Mouse (Mus musculus): ENCODE data around the gene Vegfa.
"Not testable (repeated sequence)": the region's sequence is repeated elsewhere in the genome, so short reads cannot be mapped to it uniquely, and the experiment has no call there.

The Vegfa gene

GRCm38 (mm10) chr17:45996921-45997444 lies 35.2 kb downstream of the Vegfa start:
- DNase-seq (ENCODE audit: low spot score in 2 of 2): no peak

DNA sequence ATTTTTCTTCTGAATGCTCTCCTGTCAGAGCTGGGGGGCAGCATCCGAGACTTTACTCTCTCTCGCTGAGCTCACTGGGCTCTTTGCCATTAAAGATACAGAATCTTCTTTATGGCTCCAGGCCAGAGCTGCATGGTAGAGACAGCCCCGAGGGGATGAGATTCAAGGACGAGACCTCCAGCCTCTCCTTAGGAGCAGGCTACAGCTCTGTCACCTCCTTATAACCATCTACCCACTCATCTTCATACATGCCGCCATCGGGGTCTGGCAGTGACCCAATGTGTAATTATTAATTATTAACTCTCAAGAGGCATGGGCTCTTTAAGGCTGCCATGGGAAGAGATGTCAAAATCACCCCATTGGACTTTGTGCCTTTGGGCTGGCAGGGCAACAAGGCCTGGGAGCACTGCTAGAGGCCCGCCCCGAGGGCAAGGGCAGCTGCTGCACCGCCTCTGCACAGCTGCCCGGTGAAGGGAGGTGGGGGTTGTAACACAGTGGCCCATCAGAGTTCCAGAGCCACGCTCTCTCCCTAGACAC lies 37.8 kb downstream of the Vegfa start:
- no peak for DNase-seq (ENCODE audit: low spot score in 2 of 2)

GRCm38 (mm10) chr17:45986915-45987314 lies 45.3 kb downstream of the Vegfa start:
- DNase-seq (ENCODE audit: low spot score in 2 of 2): no peak

- DNase-seq (ENCODE audit: low spot score in 2 of 2): no peak
Observed at GRCm38 (mm10) chr17:45986374-45986773, 45.8 kb downstream of the Vegfa start.

DNA sequence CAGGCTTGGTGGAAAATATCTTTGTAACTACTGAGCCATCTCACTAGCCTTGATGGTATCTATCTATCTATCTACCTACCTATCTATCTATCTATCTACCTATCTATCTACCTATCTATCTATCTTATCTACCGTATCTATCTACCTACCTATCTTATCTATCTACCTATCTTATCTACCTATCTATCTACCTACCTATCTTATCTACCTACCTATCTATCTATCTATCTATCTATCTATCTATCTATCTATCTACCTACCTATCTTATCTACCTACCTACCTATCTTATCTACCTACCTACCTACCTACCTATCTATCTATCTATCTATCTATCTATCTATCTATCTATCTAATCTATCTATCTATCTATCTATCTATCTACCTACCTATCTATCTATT lies 49.0 kb downstream of the Vegfa start:
- DNase-seq (ENCODE audit: low spot score in 2 of 2): not testable (repeated sequence)

DNA sequence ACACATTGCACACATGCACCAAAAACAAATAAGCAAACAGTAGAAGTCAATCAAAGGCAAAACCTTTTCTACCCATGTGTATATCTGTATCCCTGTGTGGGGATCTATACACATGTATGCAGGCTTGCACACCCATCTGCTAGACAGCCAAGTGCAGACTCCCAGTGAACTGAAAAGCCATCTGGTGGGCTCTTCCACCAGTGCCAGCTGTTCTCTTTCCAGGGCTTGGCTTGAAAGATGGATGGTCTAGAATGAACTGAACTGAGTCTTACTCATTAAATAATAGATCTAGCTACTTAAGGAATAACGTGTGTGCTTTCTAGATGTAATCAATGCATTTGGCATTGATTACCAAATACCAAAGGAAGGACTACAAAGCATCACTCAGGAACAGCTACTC lies 50.3 kb downstream of the Vegfa start:
- DNase-seq (ENCODE audit: low spot score in 2 of 2): no peak

- DNase-seq (ENCODE audit: low spot score in 2 of 2): no peak
Observed at GRCm38 (mm10) chr17:45979025-45979805, 53.0 kb downstream of the Vegfa start.

DNA sequence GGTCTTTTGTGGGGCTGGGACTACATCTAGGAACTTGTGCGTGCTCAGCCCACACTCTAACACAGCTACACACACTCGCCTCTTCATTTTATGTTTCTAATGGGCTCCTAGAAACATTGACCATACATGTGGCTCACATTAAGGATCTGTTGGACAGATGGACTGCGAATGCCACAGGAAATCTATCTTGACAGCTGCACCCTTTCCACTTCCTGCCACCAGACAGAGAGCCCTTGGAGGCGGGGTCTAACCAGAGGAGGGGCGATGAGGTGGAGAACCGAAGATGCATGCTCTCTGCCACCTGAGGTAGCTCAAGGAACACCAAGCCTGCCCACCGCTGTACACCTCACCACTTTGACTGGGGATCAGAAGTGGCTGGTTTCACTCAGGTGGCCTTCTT lies 57.7 kb downstream of the Vegfa start:
- no peak for DNase-seq (ENCODE audit: low spot score in 2 of 2)

GRCm38 (mm10) chr17:45973214-45973613 lies 59.0 kb downstream of the Vegfa start:
- no peak for DNase-seq (ENCODE audit: low spot score in 2 of 2)

GRCm38 (mm10) chr17:45972405-45972804 lies 59.8 kb downstream of the Vegfa start:
- DNase-seq (ENCODE audit: low spot score in 2 of 2): no peak

GRCm38 (mm10) chr17:45971800-45972199 lies 60.4 kb downstream of the Vegfa start:
- no peak for DNase-seq (ENCODE audit: low spot score in 2 of 2)

GRCm38 (mm10) chr17:45970741-45971550 lies 61.2 kb downstream of the Vegfa start:
- no peak for DNase-seq (ENCODE audit: low spot score in 2 of 2)

DNA sequence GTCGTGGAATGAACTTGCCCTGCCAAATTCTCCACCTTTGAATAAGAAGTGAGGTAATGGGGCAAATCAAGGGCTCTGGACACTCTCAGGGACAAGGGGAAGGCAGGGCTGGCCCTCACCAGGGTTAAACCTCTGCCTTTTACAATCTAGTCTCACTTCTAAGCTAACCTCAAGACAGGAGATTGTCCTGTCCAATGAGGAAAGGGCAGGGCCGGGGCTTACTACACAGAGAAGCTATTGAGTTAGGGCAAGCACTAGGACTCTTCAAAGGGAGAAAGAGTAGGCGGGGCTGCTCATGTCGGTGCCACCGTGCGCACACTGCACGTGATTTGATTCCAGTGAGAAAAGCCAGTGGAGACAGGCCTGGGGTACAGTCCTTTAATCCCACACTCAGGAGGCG lies 62.6 kb downstream of the Vegfa start:
- no peak for DNase-seq (ENCODE audit: low spot score in 2 of 2)

- no peak for DNase-seq (ENCODE audit: low spot score in 2 of 2)
Observed at GRCm38 (mm10) chr17:45968341-45968740, 63.8 kb downstream of the Vegfa start.
